Mouse (Mus musculus) lung, postnatal 25 days (tissue): ENCODE measurements around the gene Sycp2.
"Not testable (repeated sequence)": the region's sequence is repeated elsewhere in the genome, so short reads cannot be mapped to it uniquely, and the experiment has no call there.

ENCODE experiments used
- DNase-seq: peaks from one replicate; pipeline ENCODE4 v3.0.0; 2022; ENCODE audit warnings: low spot score

Gene Sycp2

DNA sequence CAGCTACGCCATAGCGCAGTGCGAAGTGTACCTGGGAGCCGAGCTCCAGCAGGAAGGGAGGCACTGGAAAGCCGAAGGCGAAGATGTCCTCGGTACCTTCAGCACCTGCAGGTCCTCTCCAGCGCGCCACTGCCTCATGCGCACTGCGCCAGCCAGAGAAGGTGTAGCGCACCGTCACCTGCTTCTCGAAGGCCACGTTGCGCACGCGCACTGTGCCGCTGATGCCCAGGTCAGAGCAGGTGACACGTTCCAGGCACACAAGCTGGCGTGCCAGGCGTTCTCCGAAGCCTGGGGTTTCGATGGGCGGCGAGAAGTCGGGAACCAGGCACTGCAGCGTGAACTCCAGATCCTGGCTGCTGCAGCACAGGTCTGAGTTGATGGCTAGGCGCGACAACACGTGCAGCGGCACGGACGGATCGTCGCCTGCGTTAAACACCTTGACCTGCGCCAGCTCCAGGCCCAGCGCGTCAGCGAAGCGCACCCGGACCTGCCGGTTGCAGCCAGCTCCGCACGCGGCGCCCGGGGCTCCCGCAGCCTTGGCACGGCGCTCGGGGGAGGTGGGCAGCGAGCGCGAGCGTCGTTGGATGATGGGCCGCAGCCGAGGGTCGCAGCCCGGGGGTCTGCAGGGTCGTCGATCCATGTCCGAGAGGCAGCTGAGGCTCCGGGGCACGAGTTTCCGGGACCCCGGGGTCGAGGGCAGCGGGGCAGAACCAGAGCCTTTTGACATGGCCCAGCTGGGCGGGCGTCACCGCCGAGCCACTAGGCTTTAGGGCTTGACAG is 6.2 kb upstream of the Sycp2 start:
- no peak for DNase-seq

DNA sequence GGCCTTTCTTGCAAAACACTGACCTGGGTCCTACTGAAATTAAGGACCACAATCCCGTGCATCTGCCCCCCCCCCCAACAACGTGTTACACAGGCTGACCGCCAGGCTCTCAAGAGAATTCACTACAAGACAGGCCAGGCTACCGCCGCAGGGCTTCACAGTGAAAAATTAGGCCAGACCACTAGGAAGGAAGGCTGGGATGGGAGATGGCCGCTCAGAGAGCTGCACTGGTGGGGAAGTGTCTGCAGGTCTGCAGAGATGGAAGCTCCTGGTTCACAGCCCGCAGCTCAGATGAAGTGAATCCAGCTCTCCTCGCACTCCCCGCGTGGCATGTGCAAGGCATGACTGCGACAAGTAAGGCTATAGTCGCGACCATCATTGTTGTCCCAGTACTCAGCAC is 5.6 kb upstream of the Sycp2 start:
- DNase-seq = no peak

DNA sequence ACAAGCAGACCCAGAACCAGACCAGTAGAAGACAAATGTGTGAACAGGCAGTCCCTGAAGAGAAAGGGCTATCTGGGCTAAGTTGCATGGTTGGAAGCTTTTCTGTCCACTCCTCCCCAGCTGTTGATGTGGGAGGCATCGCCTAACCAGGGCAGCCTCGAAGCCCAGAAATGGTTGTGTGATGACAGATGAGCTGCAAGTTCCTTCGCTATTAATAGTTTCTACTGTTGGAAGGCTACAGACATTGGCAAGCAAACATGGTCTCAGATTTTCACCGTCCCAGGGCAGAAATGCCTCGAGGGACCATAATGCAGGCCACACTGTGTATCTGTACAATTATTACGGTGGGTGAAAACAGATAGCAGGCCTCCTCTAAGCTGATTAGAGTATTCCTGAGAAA is 5.1 kb upstream of the Sycp2 start:
- DNase-seq = peak; percentile 54

DNA sequence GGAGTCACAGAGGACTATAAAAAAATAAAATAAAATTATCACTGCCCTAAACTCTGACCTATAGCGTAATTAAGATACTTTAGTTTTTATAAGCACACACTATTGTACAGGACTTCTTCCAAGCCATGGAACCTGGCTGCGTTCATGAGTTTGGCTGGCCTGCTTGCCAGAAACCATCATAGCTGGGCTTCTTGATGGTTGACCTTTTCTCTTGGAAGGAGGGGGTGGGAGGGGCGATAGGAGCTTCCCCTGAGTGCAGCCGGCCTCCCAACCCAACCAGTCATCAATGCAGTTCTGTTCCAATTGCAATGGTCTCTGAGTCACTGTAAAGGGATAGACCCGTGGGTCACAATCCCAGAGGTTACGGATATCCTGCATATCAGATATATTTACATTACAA is 2.8 kb upstream of the Sycp2 start:
- DNase-seq = no peak

DNA sequence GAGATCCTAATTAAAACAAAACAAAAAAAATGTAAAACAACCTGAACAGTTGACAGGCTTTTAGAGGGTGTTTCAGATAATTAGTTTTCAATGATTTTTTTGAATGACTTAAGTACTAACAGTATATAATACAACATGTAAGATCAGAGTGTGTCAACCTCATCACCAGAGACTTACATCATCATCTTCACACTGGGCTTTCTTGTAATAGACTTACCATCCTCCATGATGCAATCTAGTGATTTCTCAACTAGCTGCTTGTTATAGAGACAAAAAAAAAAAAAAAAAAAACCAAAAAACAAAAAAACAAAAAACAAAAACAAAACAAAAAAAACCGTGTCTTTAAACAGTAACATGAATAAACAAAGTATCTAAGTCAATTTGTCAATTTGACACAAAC is 1.5 kb upstream of the Sycp2 start:
- no peak for DNase-seq

DNA sequence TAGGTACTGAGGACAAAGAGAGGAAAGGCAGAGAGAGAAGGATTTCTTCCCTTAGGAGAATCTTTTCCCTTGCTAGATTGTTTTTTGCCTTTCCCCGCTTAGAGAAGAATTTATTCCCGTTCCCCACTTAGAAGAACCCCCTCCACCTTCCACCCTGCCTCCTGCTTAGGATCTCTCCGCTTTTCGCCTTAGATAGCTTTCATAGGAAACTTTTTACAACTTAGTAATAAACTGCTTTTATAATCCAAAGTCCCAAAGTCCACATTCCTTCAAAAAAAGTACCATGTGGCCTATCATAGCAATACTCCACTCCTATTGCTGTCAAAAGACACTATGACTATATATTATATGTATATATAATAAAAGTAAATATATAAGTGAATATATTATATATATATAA is 64.9 kb downstream of the Sycp2 start:
- no peak for DNase-seq

DNA sequence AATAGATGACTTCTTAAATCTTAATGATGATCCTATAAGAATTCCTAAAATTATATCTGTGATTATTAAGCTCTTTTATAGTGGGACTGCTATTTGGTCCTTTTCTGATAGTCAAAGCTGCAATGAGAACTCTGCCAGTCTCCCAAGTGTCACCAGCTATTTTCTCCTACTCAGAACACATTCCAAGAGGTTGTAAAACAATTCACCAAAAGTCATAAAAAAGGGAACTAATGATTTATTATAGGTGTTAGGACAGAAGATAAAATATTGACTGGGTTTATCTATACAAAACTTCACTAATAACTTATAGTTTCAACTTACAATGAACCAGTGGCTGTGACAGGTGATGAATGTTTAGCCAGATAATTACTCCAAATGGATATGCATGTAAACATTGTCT is 65.4 kb downstream of the Sycp2 start:
- DNase-seq = not testable (repeated sequence)

DNA sequence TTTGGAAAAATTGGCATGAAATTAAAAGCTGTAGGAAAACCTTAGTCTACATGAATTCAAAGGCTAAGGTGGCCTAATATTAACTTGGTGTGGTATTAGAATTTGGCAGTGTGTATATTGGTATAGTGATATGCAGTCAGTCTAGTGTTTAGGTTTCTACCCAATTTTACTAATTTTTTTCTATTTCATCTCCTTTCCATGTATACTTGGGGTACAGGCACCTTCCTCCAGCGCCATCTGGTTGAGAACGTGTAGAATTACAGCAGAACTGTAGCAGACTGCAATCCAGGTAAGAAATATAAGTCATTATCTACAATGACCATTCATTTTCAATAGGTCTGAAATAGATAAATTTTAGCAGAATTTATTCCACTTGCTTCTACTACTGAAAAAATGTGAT is 68.4 kb downstream of the Sycp2 start:
- DNase-seq = no peak

DNA sequence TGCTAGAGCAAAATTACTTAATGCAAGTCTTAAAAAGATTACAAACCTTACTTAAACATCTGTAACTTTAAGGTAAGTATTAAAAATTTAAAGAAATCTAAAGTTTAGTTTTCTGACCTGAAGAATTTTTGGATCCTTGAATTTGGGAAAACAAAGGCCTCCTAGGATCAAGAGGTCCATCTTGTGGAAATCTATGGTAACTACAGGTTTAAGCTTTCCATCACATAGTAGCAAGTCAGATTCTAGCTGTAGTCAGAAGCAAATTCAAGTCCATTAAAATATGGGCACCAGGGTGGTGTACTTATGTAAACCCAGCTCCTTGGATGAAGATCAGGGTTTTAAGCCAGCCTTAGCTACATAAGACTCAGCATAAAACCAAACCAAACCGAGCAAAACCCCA is 69.6 kb downstream of the Sycp2 start:
- DNase-seq = no peak

DNA sequence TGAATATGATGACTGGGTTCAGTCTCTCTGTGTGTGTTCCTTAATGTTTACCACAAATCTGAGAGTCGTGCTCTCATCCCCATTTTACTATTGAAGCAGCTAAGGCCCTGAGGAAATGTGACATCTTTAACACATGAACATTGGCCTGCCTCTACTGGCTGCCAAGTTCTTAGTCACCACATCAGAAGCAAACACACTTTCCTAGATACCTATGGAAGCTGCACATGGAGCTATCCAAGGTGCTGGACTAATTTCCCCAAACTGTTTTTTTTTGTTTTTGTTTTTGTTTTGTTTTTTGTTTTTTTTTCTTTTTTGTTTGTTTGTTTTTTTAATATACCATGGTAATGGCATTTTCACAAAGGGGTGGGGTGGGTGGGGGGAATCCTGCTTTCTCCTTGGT is 77.5 kb downstream of the Sycp2 start:
- no peak for DNase-seq

DNA sequence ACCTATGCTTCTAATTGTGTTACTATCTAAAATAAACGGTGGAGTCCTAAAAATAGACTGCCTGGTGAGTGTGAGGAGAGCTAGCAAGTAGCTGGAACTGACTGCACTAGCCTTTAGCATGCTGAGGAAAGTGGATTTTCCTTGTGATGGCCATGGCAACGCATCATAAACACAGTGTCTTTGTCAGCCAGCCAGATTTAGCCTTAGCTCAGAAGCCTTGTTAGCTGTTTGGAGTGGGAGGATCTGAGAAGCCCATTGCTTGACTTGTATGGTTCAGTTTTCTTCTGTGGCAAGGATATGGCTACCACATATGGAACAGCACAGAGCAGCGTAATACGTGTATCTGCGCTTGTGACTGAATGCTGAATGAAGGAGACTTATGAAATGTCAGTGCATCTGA is 77.9 kb downstream of the Sycp2 start:
- DNase-seq = no peak

DNA sequence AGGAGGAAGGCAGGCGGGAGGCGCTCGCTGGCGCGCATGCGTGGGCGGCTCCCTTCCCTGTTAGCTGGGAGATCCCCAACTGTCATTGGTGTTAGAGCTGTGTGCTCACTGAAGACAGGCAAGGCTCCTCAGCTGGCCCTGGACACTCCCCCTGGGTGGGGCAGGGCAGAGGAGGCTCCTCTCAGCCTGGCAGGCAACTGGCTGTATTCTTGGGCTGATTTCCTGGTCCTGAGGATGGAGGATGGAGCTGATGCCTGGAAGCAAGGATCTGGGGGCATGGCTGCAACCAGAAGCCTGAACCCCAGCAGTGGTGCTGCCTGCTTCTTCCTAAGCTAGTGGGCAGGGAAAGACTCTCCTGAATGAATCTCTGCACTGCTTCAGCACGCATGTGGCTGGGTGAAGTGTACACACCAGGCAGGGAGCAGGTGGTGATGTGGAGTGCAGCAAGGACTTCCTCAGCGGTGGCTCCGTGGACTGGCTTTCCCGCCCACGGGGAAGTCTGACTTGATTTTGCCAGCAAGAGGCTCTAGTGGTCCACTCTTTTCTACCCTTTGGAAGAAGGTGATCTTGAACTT is 79.9 kb downstream of the Sycp2 start:
- peak; percentile 31 for DNase-seq

DNA sequence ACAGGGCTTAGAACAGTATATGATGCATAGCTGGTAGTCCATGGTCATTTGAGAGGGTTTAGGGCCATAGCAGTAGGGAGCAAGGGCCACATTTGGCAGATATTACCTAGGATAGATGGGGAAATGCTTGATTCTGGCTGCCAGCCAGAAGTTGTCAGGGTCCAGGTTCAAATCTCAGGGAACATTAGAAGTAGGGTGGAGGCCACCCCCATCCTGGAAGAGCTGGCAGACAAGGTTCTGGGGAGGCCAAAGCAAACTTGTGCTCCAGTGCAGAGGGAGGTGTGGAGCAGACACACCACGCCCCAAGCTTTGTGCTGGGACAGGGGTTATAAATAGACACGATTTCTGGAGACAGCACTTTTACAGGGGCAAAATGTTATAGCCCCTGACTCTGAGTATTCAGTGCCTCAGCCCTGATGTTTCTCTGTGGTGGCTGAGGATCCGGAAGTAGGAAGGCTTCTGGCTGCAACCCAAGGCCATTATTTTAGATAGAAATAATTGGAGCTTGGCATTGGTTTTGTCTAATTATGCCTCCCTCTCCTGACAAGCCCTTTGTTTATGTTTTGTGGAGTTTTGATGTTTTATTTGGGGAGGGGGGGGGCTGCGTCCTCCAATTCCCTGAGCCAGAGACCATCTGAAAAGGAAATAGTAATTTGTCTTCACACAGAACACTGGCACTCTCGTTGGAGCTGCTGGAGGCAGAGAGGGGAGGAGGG is 80.6 kb downstream of the Sycp2 start:
- no peak for DNase-seq

DNA sequence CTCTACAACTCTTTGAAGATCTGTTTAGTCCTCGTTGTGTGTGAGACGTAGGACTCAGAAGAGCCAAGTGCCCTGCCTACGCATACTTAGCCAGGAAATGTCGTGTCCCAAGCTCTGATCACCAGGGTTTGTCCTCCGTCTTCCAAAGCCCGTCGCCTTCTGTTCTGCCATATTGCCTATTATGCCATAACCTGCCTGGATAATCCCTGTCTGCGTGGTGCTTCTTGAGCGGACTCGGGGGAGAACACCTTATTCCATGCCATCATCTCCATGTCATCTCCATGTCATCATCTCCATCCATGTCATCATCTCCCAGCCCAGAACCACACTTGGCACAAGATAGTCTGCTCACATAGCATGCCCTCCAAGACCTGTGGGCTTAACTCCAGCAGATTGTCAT is 81.4 kb downstream of the Sycp2 start:
- DNase-seq = no peak

DNA sequence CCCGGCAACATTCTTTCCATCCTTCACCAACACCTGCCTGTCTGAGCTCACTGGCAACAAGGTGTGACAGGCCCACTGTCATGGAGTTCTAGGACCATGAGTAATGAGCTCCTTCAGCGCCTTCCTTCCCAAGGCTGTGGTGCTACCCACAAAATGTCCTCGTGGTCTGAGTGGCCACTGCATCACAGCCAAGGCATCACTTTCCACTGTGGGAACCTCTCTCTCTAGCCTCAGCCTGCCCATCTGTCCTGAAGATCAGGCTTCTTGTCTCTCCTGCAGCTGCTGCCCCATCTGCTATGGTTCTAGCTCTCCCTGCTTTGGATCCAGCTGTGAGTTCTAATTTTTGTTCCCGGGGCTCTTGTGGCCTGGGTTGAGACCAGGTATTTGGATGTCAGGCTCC is 82.7 kb downstream of the Sycp2 start:
- DNase-seq = no peak

DNA sequence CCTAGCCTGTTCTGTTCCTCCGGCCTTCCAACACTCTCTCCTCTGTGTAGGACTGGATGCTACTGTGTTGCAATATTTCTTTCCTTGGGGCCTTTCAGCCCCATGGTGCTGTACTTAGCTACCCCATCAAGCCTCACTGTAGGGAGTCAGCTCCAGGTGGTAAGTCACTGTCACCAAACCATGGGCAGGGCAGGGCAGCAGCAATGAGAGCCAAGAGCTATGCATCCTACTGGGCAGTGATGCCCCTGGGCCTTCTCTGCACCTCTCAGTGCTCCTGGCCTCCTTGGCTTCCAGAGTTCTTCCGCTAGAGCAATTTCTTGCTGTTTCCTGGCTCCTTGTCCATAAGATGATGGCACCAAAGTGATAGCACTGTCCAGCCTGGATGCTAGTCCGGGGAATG is 83.1 kb downstream of the Sycp2 start:
- DNase-seq = no peak

DNA sequence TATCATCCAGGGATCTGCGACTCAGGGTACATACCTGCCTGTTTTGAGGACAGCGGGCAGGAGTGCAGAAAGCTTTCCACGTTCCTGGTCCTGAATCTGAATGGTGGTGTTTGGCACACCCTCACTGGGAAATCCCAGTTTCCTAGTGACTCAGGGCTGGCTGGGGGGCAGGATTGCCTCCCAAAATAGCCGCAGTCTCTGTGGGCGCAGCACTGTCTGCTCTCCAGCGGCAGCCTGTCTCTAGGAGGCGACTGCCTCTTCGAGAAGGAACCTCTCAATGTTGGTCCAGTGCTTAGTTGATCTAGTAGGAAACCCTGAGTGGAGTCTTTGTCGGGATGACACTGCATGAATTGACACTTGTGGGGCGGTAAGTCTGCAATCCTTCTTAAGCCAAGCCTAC is 86.2 kb downstream of the Sycp2 start:
- DNase-seq = no peak

DNA sequence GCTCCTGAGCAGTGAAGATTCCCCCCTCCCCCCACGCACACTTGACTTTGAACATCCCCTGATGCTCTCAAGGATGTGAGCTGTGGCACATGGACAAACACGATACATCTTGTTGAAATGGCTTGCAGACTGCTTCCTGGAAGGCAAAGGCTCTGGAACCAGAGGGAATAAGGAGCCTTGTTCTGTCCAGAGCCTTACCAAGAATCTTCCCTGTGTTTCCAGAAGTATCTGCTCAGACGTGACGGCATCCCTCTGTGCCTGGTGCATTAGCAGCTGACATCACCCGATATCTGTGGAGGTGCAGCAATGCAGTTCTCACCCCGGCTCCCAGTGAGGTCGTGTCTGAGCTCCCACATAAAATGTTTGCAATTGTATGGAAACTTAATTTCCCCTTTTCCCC is 87.7 kb downstream of the Sycp2 start:
- DNase-seq = no peak

DNA sequence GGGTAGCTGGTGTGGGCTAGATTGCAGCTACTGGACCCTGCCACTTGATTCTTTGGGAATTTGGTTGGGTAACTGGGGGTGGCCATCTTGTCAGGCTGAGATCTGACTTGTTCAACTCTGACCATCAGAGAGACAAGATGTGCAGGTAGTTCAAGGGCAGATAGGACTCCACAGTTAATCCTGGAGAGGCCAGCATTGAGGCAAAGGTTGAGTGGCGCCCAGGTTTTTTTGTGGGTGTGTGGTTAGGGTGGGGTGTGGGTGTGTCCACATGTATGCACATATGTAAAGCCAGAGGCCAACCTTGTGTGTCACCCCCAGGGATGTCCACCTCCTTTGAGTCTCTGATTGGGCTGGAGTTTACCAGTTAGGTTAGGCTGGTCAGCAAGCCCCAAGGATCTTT is 91.2 kb downstream of the Sycp2 start:
- DNase-seq = no peak

DNA sequence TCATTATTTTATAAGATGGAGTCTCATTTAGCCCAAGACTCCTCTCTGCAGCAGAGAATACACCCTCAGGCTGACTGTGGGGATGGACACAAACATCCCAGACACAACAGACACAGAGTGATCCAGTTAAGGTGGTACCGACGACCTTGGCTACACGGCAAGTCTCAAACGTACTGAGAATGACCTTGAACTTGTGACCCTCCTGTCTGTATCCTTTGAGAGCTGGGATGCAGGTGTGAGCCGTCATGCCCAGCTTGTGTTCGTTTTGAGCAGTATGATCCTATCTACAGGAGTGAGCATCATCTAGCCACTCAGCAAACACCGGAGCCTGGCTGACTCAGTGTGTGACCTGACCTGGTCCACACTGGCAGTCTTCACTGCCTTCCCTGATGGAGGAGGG is 93.9 kb downstream of the Sycp2 start:
- DNase-seq = no peak

DNA sequence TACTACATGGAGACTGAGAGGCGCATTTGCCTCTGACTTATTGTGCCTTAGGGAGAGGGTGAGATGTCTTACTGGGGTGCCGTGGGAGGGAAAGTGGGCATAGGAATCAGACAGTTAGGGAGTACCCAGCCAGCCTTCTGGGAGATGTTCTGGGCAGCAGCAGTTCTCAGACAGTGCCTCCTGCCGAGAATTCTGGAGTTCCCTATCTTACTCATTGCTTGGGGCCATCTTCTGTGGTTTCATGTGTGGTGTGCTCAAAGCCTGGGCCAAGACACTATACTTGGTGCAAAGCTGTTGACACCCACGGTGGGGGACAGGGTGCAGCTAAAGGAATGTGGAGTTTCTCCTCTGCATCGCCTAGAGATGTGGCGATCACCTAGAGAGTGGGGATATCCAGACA is 102.8 kb downstream of the Sycp2 start:
- DNase-seq = no peak

DNA sequence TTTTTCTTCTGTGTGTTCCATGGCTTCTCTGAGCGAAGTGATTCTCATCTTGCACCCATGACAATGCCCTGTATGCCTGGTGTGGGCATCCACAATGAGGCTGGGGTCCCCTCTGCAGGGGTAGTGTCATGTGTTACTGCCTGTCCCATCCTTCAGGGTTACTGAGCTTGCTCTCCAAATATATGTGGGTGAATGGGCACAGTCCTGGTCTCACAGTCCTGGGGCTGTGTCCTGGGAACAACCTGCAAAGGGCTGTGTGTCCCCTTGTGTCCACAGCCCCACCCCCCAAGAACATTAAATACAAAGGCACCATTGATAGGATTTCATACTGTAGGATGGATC is 103.3 kb downstream of the Sycp2 start:
- no peak for DNase-seq

DNA sequence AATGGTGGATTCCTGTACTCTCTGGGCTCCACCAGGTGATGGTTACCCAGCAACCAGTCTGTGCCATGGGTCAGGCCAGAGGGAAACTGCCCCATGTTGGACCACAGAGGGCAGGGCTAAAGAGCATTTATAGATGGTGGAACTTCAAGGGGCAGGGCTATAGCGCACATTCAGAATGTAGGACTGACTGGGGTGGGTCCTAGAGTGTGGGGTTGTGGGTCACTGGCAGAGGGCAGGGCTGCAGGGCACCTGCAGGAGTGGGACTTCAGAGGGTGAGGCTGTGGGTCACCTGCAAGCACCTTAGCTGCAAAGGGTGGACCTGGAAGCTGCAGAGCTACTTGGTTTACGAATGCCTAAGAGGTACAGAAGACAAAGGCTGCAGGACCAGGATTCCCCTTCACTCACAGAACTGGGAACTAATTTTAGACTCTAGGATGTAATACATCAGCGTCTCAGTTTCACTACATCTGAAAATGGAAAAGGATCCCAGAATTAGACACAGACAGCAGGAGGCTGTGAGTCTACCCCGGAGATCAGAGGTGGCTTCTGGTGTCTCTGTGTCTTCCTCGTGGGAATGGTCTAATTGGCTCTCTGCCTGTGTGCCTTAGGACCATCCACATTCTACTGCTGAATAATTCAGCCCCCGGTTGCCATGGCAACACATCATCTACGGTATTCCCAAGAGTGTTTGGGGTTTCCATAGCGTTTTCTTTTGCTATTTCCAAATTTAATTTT is 103.9 kb downstream of the Sycp2 start:
- DNase-seq = no peak
